Mouse (Mus musculus): ENCODE data around the gene Sept9.

Sept9 gene

GRCm38 (mm10) chr11:117296500-117297189 is 97.2 kb downstream of the Sept9 start:
- peak; percentile 27 for DNase-seq

- DNase-seq: no peak
Measured at GRCm38 (mm10) chr11:117297190-117297829, 97.8 kb downstream of the Sept9 start.

GRCm38 (mm10) chr11:117299741-117300140 is 100.3 kb downstream of the Sept9 start:
- peak; percentile 67 for DNase-seq

- DNase-seq: peak; percentile 43
Measured at GRCm38 (mm10) chr11:117300809-117301208, 101.3 kb downstream of the Sept9 start.

GRCm38 (mm10) chr11:117301716-117302115 is 102.3 kb downstream of the Sept9 start:
- peak; percentile 25 for DNase-seq

- no peak for DNase-seq
Measured at GRCm38 (mm10) chr11:117302371-117302770, 102.9 kb downstream of the Sept9 start.

GRCm38 (mm10) chr11:117305509-117306188 is 106.2 kb downstream of the Sept9 start:
- no peak for DNase-seq

- DNase-seq: peak; percentile 54
Measured at GRCm38 (mm10) chr11:117306311-117307088, 107.0 kb downstream of the Sept9 start.

GRCm38 (mm10) chr11:117307895-117308786 is 108.7 kb downstream of the Sept9 start:
- peak; percentile 81 for DNase-seq

- DNase-seq: peak; percentile 52
Measured at GRCm38 (mm10) chr11:117309108-117309917, 109.9 kb downstream of the Sept9 start.

- DNase-seq: no peak
Measured at GRCm38 (mm10) chr11:117309918-117310287, 110.4 kb downstream of the Sept9 start.

- DNase-seq: peak; percentile 21
Measured at GRCm38 (mm10) chr11:117310341-117311107, 111.1 kb downstream of the Sept9 start.

- peak; percentile 77 for DNase-seq
Measured at GRCm38 (mm10) chr11:117311127-117311800, 111.8 kb downstream of the Sept9 start.

GRCm38 (mm10) chr11:117312028-117312901 is 112.8 kb downstream of the Sept9 start:
- peak; percentile 18 for DNase-seq

GRCm38 (mm10) chr11:117312936-117313335 is 113.5 kb downstream of the Sept9 start:
- peak; percentile 85 for DNase-seq

GRCm38 (mm10) chr11:117313446-117313845 is 114.0 kb downstream of the Sept9 start:
- no peak for DNase-seq

- DNase-seq: peak; percentile 83
Measured at GRCm38 (mm10) chr11:117314026-117314425, 114.6 kb downstream of the Sept9 start.

- no peak for DNase-seq
Measured at GRCm38 (mm10) chr11:117314520-117314919, 115.1 kb downstream of the Sept9 start.

GRCm38 (mm10) chr11:117315309-117315708 is 115.8 kb downstream of the Sept9 start:
- DNase-seq: peak; percentile 18

Measured in thymus, postnatal 14 days (tissue).